Mouse (Mus musculus) E14TG2a.4 (cell line): Measurements from ENCODE around the gene Maml3.

Experiments
- H3K27me3 ChIP-seq: 2 replicates; pipeline ENCODE4 v1.6.1; 2014; ENCODE audit warnings: low read length, control low read depth; ENCODE audit not compliant: insufficient read depth
- H3K36me3 ChIP-seq: 2 replicates; pipeline ENCODE4 v1.6.1; 2014; ENCODE audit warnings: low read length, control low read depth; ENCODE audit not compliant: insufficient read depth
- H3K4me1 ChIP-seq: replicated peaks from 2 replicates; pipeline ENCODE4 v1.6.1; 2014; ENCODE audit warnings: low read depth, low read length, control low read depth
- H3K4me3 ChIP-seq: replicated peaks from 2 replicates; pipeline ENCODE4 v1.5.1; 2014; ENCODE audit warnings: mild to moderate bottlenecking, low read length
- H3K9me3 ChIP-seq: 2 replicates; pipeline ENCODE4 v1.6.1; 2014; ENCODE audit warnings: low read length, control low read depth
- CTCF ChIP-seq: conservative IDR thresholded peaks from 2 replicates; pipeline ENCODE4 v1.5.1; 2014; ENCODE audit warnings: low read length
- NANOG ChIP-seq: IDR thresholded peaks from 2 replicates; pipeline ENCODE4 v1.6.1; 2014; ENCODE audit warnings: borderline replicate concordance, low read length, mixed read lengths
- POU5F1 ChIP-seq: IDR thresholded peaks from 2 replicates; pipeline ENCODE4 v1.6.1; 2014; ENCODE audit warnings: low read length, borderline replicate concordance

The Maml3 gene

GRCm38 (mm10) chr3:51830821-51831429 is 274.0 kb downstream of the Maml3 start:
- 0 out of 2 replicates have a peak, but pooled peaks cover 3% of the 10 kb centered on the region for H3K27me3 ChIP-seq
- TF ChIP-seq POU5F1 (no peak), NANOG (no peak), CTCF (no peak)
- no peak overlapping the region for H3K4me3 ChIP-seq
- H3K4me1 ChIP-seq: no peaks in the 10 kb centered on the region
- no peaks in the 10 kb centered on the region for H3K36me3 ChIP-seq
- H3K9me3 ChIP-seq: no peaks in the 10 kb centered on the region

GRCm38 (mm10) chr3:51825530-51825929 is 279.3 kb downstream of the Maml3 start:
- TF ChIP-seq POU5F1 (no peak), CTCF (no peak), NANOG (no peak)
- no peaks in the 10 kb centered on the region for H3K4me1 ChIP-seq
- H3K4me3 ChIP-seq: no peak overlapping the region
- H3K36me3 ChIP-seq: no peaks in the 10 kb centered on the region
- H3K9me3 ChIP-seq: no peaks in the 10 kb centered on the region
- H3K27me3 ChIP-seq: 0 out of 2 replicates have a peak, but pooled peaks cover 3% of the 10 kb centered on the region

GRCm38 (mm10) chr3:51824506-51824905 is 280.4 kb downstream of the Maml3 start:
- Histone ChIP-seq H3K27me3 (0 out of 2 replicates have a peak, but pooled peaks cover 3% of the 10 kb centered on the region), H3K4me3 (no peak overlapping the region), H3K36me3 (no peaks in the 10 kb centered on the region), H3K9me3 (no peaks in the 10 kb centered on the region), H3K4me1 (no peaks in the 10 kb centered on the region)
- TF ChIP-seq NANOG (no peak), POU5F1 (no peak), CTCF (no peak)

- no peak overlapping the region for H3K4me3 ChIP-seq
- H3K27me3 ChIP-seq: peaks cover under 1% of the 10 kb centered on the region; the same call in 1 of the 2 replicates
- H3K9me3 ChIP-seq: no peaks in the 10 kb centered on the region
- TF ChIP-seq POU5F1 (no peak), CTCF (no peak), NANOG (no peak)
- no peaks in the 10 kb centered on the region for H3K36me3 ChIP-seq
- H3K4me1 ChIP-seq: no peaks in the 10 kb centered on the region
Measured at GRCm38 (mm10) chr3:51821551-51821950, 283.3 kb downstream of the Maml3 start.

GRCm38 (mm10) chr3:51819109-51819508 is 285.8 kb downstream of the Maml3 start:
- no peaks in the 10 kb centered on the region for H3K9me3 ChIP-seq
- no peaks in the 10 kb centered on the region for H3K36me3 ChIP-seq
- TF ChIP-seq POU5F1 (no peak), CTCF (no peak), NANOG (no peak)
- peaks cover 3% of the 10 kb centered on the region; the same call in 1 of the 2 replicates for H3K27me3 ChIP-seq
- no peak overlapping the region for H3K4me3 ChIP-seq
- H3K4me1 ChIP-seq: no peaks in the 10 kb centered on the region

GRCm38 (mm10) chr3:51817919-51818318 is 287.0 kb downstream of the Maml3 start:
- no peaks in the 10 kb centered on the region for H3K9me3 ChIP-seq
- no peaks in the 10 kb centered on the region for H3K36me3 ChIP-seq
- no peak overlapping the region for H3K4me3 ChIP-seq
- H3K27me3 ChIP-seq: peaks cover 3% of the 10 kb centered on the region; the same call in 1 of the 2 replicates
- TF ChIP-seq NANOG (no peak), POU5F1 (no peak), CTCF (no peak)
- H3K4me1 ChIP-seq: no peaks in the 10 kb centered on the region

GRCm38 (mm10) chr3:51817329-51817728 is 287.5 kb downstream of the Maml3 start:
- H3K9me3 ChIP-seq: no peaks in the 10 kb centered on the region
- H3K4me3 ChIP-seq: no peak overlapping the region
- no peaks in the 10 kb centered on the region for H3K4me1 ChIP-seq
- TF ChIP-seq CTCF (no peak), POU5F1 (no peak)
- no peaks in the 10 kb centered on the region for H3K36me3 ChIP-seq
- H3K27me3 ChIP-seq: peaks cover 3% of the 10 kb centered on the region; the same call in 1 of the 2 replicates

GRCm38 (mm10) chr3:51816517-51817285 is 288.2 kb downstream of the Maml3 start:
- Histone ChIP-seq H3K36me3 (no peaks in the 10 kb centered on the region), H3K4me3 (no peak overlapping the region), H3K9me3 (no peaks in the 10 kb centered on the region), H3K27me3 (peaks cover 3% of the 10 kb centered on the region; the same call in 1 of the 2 replicates), H3K4me1 (no peaks in the 10 kb centered on the region)
- TF ChIP-seq NANOG: no peak
